Mouse (Mus musculus) megakaryocyte, embryonic 14.5 days (primary cell): ENCODE measurements around the gene Teddm2.

Experiments
- FLI1 ChIP-seq: IDR thresholded peaks from 2 replicates; pipeline ENCODE4 v1.6.1; 2012; ENCODE audit warnings: low read length, inconsistent platforms, mixed read lengths
- GATA1 ChIP-seq: IDR thresholded peaks from 3 replicates; pipeline ENCODE4 v1.6.1; 2012; ENCODE audit warnings: mixed read lengths, low read length, inconsistent platforms, borderline replicate concordance

DNA sequence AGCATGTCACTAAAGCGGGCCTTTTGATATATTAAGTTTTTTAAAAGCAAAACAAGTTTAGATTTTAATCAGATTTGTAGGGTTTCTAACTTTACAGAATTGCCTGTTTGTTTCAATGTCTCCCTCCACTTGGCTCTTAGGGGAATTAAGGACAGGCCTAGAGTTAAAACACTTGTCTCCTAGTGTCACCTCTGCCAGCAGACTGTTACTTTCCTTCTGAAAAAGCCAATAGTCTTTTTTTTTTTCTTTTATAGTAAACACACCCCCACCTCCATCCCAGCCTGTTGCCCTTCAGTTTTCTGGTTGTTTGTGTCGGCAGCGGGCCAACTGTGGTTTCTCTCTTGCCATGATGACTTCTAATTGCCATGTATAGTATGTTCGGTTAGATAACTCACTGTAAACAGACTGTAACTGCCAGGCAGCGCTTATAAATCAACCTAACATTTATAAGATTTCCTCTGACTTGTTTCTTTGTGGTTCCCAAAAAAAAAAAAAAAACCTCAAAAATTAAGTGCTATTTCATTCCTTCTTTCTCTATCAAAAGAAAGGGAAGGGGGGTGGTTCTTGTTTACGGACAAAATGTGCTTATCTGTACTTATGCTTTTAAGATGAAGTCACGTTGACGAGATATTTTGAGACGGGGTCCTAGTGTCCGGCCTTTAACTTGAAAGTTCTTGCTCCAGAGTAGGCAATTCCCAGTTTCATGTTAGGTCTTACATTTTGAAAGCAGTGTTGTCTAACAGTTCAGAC, 9.4 kb upstream of the Teddm2 start:
- TF ChIP-seq GATA1 (no peak), FLI1 (no peak)
